Mouse (Mus musculus) stomach, postnatal 0 days (tissue): ENCODE measurements around the gene Ppfibp1. TPM values are rescaled to one million over a fixed set of nuclear protein-coding genes. Genes with fewer than 3 reads are reported as not detected.
A peak's percentile ranks its signal among the peaks of the same experiment; 100 is the strongest.

Experiments used
- ATAC-seq: fragments of 200-750 bp; cut with Nextera tagmentation; 2 replicates; pipeline ENCODE4 v1.8.0; 2017; ENCODE audit not compliant: low FRiP score, low TSS enrichment
- DNase-seq: peaks from one replicate; pipeline ENCODE4 v3.0.0-alpha.2; 2016; ENCODE audit warnings: low spot score
- H3K27ac ChIP-seq: fragments of 300-500 bp; sonication (generic); replicated peaks from 2 replicates; pipeline ENCODE4 v1.5.1; 2014; ENCODE audit warnings: mild to moderate bottlenecking, control low read depth
- H3K27me3 ChIP-seq: fragments of 300-500 bp; sonication (generic); 2 replicates; pipeline ENCODE4 v1.6.1; 2014; ENCODE audit warnings: low read length; ENCODE audit not compliant: control insufficient read depth, insufficient read depth
- H3K36me3 ChIP-seq: fragments of 300-500 bp; sonication (generic); 2 replicates; pipeline ENCODE4 v1.6.1; 2014; ENCODE audit warnings: low read length, mixed read lengths; ENCODE audit not compliant: control insufficient read depth, insufficient read depth
- H3K4me1 ChIP-seq: fragments of 300-500 bp; sonication (generic); replicated peaks from 2 replicates; pipeline ENCODE4 v1.6.1; 2014; ENCODE audit warnings: antibody characterized with exemption; ENCODE audit not compliant: control insufficient read depth, insufficient read depth
- H3K4me2 ChIP-seq: fragments of 300-500 bp; sonication (generic); replicated peaks from 2 replicates; pipeline ENCODE4 v1.6.1; 2014; ENCODE audit warnings: low read depth, mild to moderate bottlenecking, control low read depth, moderate library complexity
- H3K4me3 ChIP-seq: fragments of 300-500 bp; sonication (generic); 2 replicates; pipeline ENCODE4 v1.5.1; 2014; ENCODE audit warnings: low read depth, low read length, control low read depth
- H3K9ac ChIP-seq: fragments of 300-500 bp; sonication (generic); 2 replicates; pipeline ENCODE4 v1.6.1; 2014; ENCODE audit warnings: mild to moderate bottlenecking, low read length, control low read depth, mixed read lengths
- H3K9me3 ChIP-seq: fragments of 300-500 bp; sonication (generic); 2 replicates; pipeline ENCODE4 v1.6.1; 2016; ENCODE audit warnings: low read length; ENCODE audit not compliant: control insufficient read depth
- CTCF ChIP-seq: IDR thresholded peaks from 2 replicates; pipeline ENCODE4 v1.5.1; 2016; ENCODE audit warnings: antibody characterized with exemption, low read depth, mild to moderate bottlenecking, moderate library complexity
- EP300 ChIP-seq: optimal IDR thresholded peaks from 2 replicates; pipeline ENCODE3; 2016; ENCODE audit warnings: antibody characterized with exemption
- WGBS: fragments of 180-500 bp; shearing (Covaris S2); extraction: QIAGEN DNeasy Blood & Tissue Kit; methylation state at CpG from one replicate; pipeline ENCODE4 v1.1.7; 2014; 5-methylcytosine and 5-hydroxymethylcytosine counted together
- polyA plus RNA-seq: library from polyadenylated mRNA; unstranded; fragments of >200 nt; fragmentation: Nextera tagmentation; extraction: Ambion mirVana; gene quantifications from 2 replicates; pipeline ENCODE4 v1.2.1, GENCODE M21; 2015

Ppfibp1 gene
- polyA plus RNA-seq, 1 experiment from 2014 or later: 29.8 TPM

DNA sequence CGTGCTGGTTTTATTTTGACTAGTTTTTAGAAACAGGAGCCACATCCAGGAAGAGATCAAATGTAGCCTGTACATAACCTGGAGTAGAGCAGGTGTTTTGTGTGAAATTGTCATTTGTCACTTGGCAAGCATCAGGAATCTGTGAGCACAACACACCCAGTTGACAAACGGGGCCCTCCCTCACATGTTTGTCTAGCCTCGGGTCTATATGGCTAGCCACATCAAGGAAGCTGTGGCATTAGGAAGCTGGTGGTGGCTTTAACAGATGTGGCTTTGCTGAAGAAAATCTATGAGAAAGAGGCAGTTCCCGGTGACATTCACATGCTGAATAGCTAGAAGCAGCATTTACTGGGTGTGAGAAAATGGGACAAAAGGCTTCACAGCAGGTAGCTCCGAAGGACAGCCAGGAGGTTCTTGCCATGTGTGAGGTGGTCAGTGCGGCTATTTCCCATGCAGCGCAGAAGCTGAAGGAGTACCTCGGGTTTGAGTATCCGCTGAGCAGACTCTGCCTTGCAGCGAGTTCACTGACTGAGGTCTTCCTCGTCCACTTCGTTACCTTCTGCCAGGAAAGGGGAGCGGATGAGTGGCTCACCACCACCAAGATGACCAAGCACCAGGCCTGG is 144.1 kb downstream of the Ppfibp1 start, which contains the start of gene Rep15:
Gene Rep15, plus strand, starts transcription at position 282 of the 623 bp plus-strand sequence.
- Histone ChIP-seq H3K9me3 (no peaks in the 10 kb centered on the region), H3K36me3 (peaks cover 12% of the 10 kb centered on the region; the same call in 1 of the 2 replicates), H3K27ac (peak within 1 kb of the TSS; percentile 36; the same call in 1 of the 2 replicates), H3K4me1 (no peaks in the 10 kb centered on the region), H3K4me3 (no peak within 1 kb of the TSS), H3K27me3 (no peaks in the 10 kb centered on the region), H3K4me2 (no peak within 1 kb of the TSS), H3K9ac (peak within 1 kb of the TSS; percentile 36)
- TF ChIP-seq CTCF (no peak), EP300 (no peak)
- ATAC-seq (peak; percentile 89), DNase-seq (peak; percentile 62)
- 56% methylated on average over 13 of the region's 13 CpGs for WGBS

DNA sequence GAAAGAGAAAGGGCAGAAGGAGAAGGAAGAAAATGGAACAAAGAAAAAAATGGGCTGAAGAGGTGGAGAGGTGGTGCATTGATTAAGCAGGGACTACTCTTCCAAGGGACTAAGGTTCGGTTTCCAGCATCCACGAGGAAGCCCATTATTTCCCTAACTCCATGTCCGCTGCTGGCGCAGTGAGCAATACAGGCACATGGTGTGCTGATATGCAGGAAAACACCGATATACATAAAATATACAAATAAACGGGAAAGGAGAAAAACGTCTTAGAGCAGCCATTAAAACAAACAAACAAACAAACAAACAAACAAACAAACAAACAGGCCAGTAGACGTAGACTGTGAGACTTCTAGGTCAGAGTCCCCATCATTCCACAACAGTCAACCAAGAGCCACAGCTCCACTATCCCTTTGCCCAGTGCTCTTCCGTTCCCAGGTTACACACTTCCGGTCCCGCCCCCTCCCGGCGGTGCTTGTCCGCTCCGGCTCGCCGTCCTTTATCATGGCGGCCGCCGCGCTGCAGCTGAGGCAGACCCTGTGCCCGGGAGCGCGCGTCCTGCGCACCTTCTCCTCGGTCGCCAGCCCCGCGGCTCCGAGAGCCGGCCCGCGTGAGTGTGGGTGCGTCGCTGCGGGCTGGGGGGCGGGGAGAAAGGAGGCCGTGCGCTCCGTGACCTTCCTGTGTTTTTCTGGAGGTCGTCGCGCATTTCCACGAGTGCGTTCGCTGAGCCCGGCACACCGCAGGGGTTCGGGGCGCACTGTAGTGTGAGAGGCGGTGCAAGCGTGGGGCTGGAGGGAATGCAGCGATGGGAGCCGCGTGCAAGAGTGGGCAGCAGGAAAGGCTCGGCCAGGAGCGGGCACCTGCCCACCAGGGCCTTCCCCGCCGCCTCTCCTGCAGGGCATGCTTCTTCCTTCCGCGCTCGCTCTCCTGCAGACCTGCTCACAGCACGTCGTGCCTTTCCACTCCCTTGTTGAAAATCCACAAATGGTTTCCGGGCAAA is 154.3 kb downstream of the Ppfibp1 start, which contains the start of gene Mrps35:
Gene Mrps35, plus strand, starts transcription at position 474 of the 1,000 bp plus-strand sequence.
- Histone ChIP-seq H3K27me3 (no peaks in the 10 kb centered on the region), H3K9ac (peak within 1 kb of the TSS; percentile 94), H3K4me3 (peak within 1 kb of the TSS; percentile 87), H3K27ac (peak within 1 kb of the TSS; percentile 89), H3K4me2 (peak within 1 kb of the TSS; percentile 72), H3K4me1 (peaks cover 4% of the 10 kb centered on the region; the same call in 1 of the 2 replicates), H3K36me3 (no peaks in the 10 kb centered on the region), H3K9me3 (no peaks in the 10 kb centered on the region)
- peak; percentile 93 for DNase-seq
- TF ChIP-seq CTCF (peak; percentile 39; the same call in 1 of the 2 replicates), EP300 (no peak)
- peak; percentile 97 for ATAC-seq
- 4% methylated on average over 56 of the region's 66 CpGs for WGBS

DNA sequence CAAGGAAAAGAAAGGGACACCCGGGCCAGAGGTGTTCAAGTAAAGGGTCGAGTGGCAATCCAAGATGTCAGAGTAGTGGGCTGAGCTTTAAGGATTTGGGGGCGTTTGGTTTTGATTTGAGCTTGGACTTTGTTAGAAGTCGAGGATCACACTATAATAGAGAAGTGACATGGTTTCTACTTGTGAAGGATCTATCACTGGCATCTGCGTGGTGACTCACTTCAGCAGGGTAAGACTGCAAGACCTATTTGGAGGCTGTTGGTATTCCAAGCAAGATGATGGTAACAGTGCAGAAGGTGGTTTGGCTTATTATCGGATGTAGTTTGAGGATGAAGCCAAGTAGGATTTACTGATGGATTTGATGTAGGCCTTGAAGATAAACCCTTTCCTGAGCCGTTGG is 155.3 kb downstream of the Ppfibp1 start:
- no peaks in the 10 kb centered on the region for H3K27me3 ChIP-seq
- H3K4me1 ChIP-seq: peaks cover 4% of the 10 kb centered on the region; the same call in 1 of the 2 replicates
- H3K36me3 ChIP-seq: no peaks in the 10 kb centered on the region; the same call in 1 of the 2 replicates
- H3K27ac ChIP-seq: no peak overlapping the region; the same call in 1 of the 2 replicates
- no peaks in the 10 kb centered on the region for H3K9me3 ChIP-seq
- ATAC-seq (no peak), DNase-seq (no peak)
- peak overlapping the region; percentile 94 for H3K9ac ChIP-seq
- 36% methylated on average over 7 of the region's 7 CpGs for WGBS
- peak overlapping the region; percentile 72 for H3K4me2 ChIP-seq
- H3K4me3 ChIP-seq: peak overlapping the region; percentile 87
- TF ChIP-seq EP300 (no peak), CTCF (no peak)

DNA sequence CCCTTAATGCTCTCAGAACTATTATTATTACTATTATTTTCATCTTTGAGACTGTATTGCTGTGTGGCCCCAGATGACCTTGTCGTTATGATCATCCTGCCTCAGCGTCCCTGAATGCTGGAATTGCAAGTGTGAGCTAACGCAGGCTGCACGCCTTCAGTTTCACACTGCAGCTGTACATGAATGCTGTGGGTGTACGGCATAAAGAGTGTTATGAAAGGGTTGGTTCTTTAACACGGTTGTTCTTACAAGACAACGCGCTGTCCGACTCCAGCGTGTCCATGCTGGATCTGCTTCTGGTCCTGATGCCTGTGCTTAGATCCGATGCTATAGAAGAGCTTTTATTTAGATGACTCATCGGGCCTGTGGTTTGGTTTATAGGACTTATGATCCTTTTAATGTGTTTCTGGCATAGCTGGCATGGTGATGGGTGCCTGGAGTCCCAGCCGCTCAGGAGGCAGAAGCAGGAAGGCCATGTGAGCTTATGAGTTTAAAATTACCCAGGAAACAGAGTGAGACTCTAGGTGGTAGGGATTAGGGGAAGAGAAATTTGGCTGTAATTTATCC is 161.0 kb downstream of the Ppfibp1 start:
- H3K4me2 ChIP-seq: no peak overlapping the region
- DNase-seq: no peak
- H3K4me3 ChIP-seq: no peak overlapping the region
- peaks cover 19% of the 10 kb centered on the region; the same call in 1 of the 2 replicates for H3K36me3 ChIP-seq
- no peaks in the 10 kb centered on the region for H3K27me3 ChIP-seq
- TF ChIP-seq EP300 (no peak), CTCF (no peak)
- H3K9ac ChIP-seq: no peak overlapping the region
- no peaks in the 10 kb centered on the region for H3K4me1 ChIP-seq
- no peaks in the 10 kb centered on the region for H3K9me3 ChIP-seq
- no peak overlapping the region for H3K27ac ChIP-seq
- 91% methylated on average over 13 of the region's 13 CpGs for WGBS
- no peak for ATAC-seq

DNA sequence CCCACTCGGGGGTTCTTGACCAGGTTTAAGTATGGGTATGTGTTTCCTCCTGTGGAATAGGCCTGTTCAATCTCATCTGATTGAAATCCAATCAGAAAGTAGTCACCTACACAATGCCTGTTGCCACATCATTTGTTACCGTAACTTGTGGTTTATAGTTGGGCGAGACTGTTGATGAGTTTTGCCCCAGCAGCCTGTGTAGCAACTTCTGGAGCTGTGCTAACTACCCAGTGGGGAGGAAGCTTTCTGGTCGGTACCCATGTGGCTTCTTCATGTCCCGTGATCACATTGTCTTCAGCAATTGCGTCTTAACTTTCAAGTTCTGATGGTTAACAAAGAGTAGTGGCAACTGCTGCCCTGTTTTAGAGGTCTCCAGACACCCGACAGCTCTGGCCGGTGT is 163.4 kb downstream of the Ppfibp1 start:
- no peak overlapping the region for H3K9ac ChIP-seq
- H3K27me3 ChIP-seq: no peaks in the 10 kb centered on the region
- H3K4me1 ChIP-seq: no peaks in the 10 kb centered on the region
- H3K27ac ChIP-seq: no peak overlapping the region
- H3K4me3 ChIP-seq: no peak overlapping the region
- WGBS: 94% methylated on average over 8 of the region's 8 CpGs
- no peaks in the 10 kb centered on the region for H3K9me3 ChIP-seq
- TF ChIP-seq EP300 (no peak), CTCF (no peak)
- H3K36me3 ChIP-seq: peaks cover 19% of the 10 kb centered on the region; the same call in 1 of the 2 replicates
- no peak overlapping the region for H3K4me2 ChIP-seq
- DNase-seq: no peak
- no peak for ATAC-seq
